Mouse (Mus musculus) liver, postnatal 0 days (tissue): ENCODE measurements at regions not wholly inside any gene's neighbourhood (a gene's known extent, or its start where the extent isn't known, plus 50 kb on each side); places are given as distances from the start of the nearest gene placed in this dataset. TPM values are rescaled to one million over a fixed set of nuclear protein-coding genes. Genes with fewer than 3 reads are reported as not detected.

Experiments
- ATAC-seq: fragments of 200-750 bp; cut with Nextera tagmentation; 2 replicates; pipeline ENCODE4 v1.8.0; 2017; ENCODE audit warnings: mild to moderate bottlenecking, moderate library complexity
- DNase-seq: peaks from one replicate; pipeline ENCODE4 v3.0.0-alpha.2; 2016
- H3K27ac ChIP-seq: fragments of 300-500 bp; sonication (generic); 2 replicates; pipeline ENCODE4 v1.5.1; 2014; ENCODE audit warnings: antibody characterized with exemption, moderate library complexity, mild to moderate bottlenecking, low read depth
- H3K27me3 ChIP-seq: fragments of 300-500 bp; sonication (generic); 2 replicates; pipeline ENCODE4 v1.6.1; 2014; ENCODE audit warnings: low read length, control low read depth, mixed read lengths; ENCODE audit not compliant: insufficient read depth
- H3K36me3 ChIP-seq: fragments of 300-500 bp; sonication (generic); replicated peaks from 2 replicates; pipeline ENCODE4 v1.6.1; 2014; ENCODE audit warnings: mild to moderate bottlenecking, control low read depth, low read length, moderate library complexity, mixed read lengths; ENCODE audit not compliant: insufficient read depth
- H3K4me1 ChIP-seq: fragments of 300-500 bp; sonication (generic); 2 replicates; pipeline ENCODE4 v1.6.1; 2014; ENCODE audit warnings: antibody characterized with exemption, mild to moderate bottlenecking, control low read depth; ENCODE audit not compliant: insufficient read depth
- H3K4me2 ChIP-seq: fragments of 300-500 bp; sonication (generic); 2 replicates; pipeline ENCODE4 v1.6.1; 2014; ENCODE audit warnings: low read depth, mild to moderate bottlenecking, low read length, moderate library complexity, mixed read lengths
- H3K4me3 ChIP-seq: fragments of 300-500 bp; sonication (generic); 2 replicates; pipeline ENCODE4 v1.5.1; 2014; ENCODE audit warnings: low read depth, low read length
- H3K9ac ChIP-seq: fragments of 300-500 bp; sonication (generic); replicated peaks from 2 replicates; pipeline ENCODE4 v1.6.1; 2014; ENCODE audit warnings: mild to moderate bottlenecking, moderate library complexity
- H3K9me3 ChIP-seq: fragments of 300-500 bp; sonication (generic); 2 replicates; pipeline ENCODE4 v1.6.1; 2016; ENCODE audit warnings: mild to moderate bottlenecking, control low read depth, low read length, mixed read lengths
- CTCF ChIP-seq: sonication (generic); IDR thresholded peaks from 2 replicates; pipeline ENCODE4 v1.5.1; 2016; ENCODE audit warnings: antibody characterized with exemption, low read depth
- EP300 ChIP-seq: IDR thresholded peaks from 2 replicates; pipeline ENCODE4 v1.6.1; 2016; ENCODE audit warnings: antibody characterized with exemption, low read depth, mild to moderate bottlenecking
- WGBS: fragments of 180-500 bp; shearing (Covaris S2); extraction: QIAGEN DNeasy Blood & Tissue Kit; methylation state at CpG from one replicate; pipeline ENCODE4 v1.1.7; 2014; ENCODE audit not compliant: insufficient replicate concordance; 5-methylcytosine and 5-hydroxymethylcytosine counted together
- microRNA-seq: library from miRNA; unstranded; fragments of <30 nt; microRNA quantifications from one replicate; pipeline ENCODE4, GENCODE M21; 2016

GRCm38 (mm10) chr4:87321726-87322349 lies 91.6 kb upstream of the Slc24a2 start:
- no peak for DNase-seq
- Histone ChIP-seq H3K4me3 (no peak overlapping the region), H3K4me2 (no peak overlapping the region), H3K36me3 (no peaks in the 10 kb centered on the region), H3K4me1 (no peaks in the 10 kb centered on the region), H3K9me3 (no peaks in the 10 kb centered on the region), H3K9ac (no peak overlapping the region), H3K27me3 (no peaks in the 10 kb centered on the region), H3K27ac (no peak overlapping the region)
- WGBS, result 54% methylated on average over 2 of the region's 2 CpGs
- no peak for ATAC-seq
- no peak for TF ChIP-seq EP300
- TF ChIP-seq CTCF, result no peak

GRCm38 (mm10) chr4:87298129-87298528 lies 67.9 kb upstream of the Slc24a2 start:
- Histone ChIP-seq H3K4me3 (no peak overlapping the region), H3K9me3 (no peaks in the 10 kb centered on the region), H3K27ac (no peak overlapping the region), H3K27me3 (no peaks in the 10 kb centered on the region), H3K36me3 (no peaks in the 10 kb centered on the region), H3K9ac (no peak overlapping the region), H3K4me1 (no peaks in the 10 kb centered on the region), H3K4me2 (no peak overlapping the region)
- no peak for ATAC-seq
- TF ChIP-seq CTCF (no peak), EP300 (no peak)
- no peak for DNase-seq
- WGBS, result 67% methylated on average over 5 of the region's 5 CpGs

- DNase-seq, result no peak
- no peak for ATAC-seq
- Histone ChIP-seq H3K4me1 (no peaks in the 10 kb centered on the region), H3K9me3 (no peaks in the 10 kb centered on the region), H3K9ac (no peak overlapping the region), H3K27me3 (no peaks in the 10 kb centered on the region), H3K36me3 (no peaks in the 10 kb centered on the region), H3K4me3 (no peak overlapping the region), H3K27ac (no peak overlapping the region), H3K4me2 (no peak overlapping the region)
- TF ChIP-seq CTCF (no peak), EP300 (no peak)
Measured at GRCm38 (mm10) chr4:87294538-87294937, 64.3 kb upstream of the Slc24a2 start.

Small RNA genes lying in the stretch of these regions (microRNA-seq; reads per million reads assigned to microRNA genes)
- not detected for gene Gm23154
